Mouse (Mus musculus): ENCODE data around the gene Lins1. TPM values are rescaled to one million over a fixed set of nuclear protein-coding genes. Genes with fewer than 3 reads are reported as not detected.

The Lins1 gene
- polyA plus RNA-seq, 1 experiment from 2014 or later: 25.2 TPM

DNA sequence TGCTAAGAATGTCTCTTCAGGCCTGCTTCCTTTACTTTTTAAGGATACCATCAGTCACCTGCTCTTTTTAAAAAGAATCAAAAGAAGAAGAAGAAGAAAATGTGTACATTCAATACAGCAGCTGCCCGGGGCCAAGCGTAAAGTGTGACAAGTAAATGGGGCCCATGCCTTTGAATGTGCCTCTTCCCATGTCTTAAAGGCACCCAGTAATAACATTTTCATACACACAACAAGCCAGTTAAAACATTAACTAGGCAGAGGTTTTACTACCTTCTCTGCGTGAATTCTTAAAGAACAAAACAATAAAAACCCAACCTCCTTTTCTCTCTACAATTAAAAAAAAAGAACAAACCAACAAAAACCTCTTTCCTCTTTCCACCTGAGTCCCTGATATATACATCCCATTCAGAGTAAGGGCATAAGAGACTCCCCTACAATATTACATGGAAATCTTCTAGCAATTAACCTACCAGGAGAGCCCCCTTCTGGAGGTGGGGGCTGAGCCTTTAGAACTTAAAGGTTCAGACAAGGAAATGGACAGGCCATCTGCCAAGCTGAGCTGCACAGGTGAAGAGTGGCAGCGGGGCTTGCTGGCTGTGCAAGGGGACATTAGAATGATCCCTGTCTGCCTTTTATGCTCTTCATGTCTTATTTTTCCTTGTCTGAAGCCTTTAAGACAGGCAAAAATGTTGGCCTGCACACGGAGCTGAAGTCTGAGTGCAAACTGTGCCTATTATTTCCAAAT is 7.4 kb upstream of the Lins1 start:
- H3K27ac ChIP-seq: no peak overlapping the region
- H3K36me3 ChIP-seq (replicated peaks): peaks cover 48% of the 10 kb centered on the region
- H3K27me3 ChIP-seq: no peaks in the 10 kb centered on the region
- H3K9ac ChIP-seq: no peak overlapping the region
- H3K9me3 ChIP-seq: no peaks in the 10 kb centered on the region
- ATAC-seq (ENCODE audit: low FRiP score): no peak
- no peak overlapping the region for H3K4me2 ChIP-seq
- no peak overlapping the region for H3K4me3 ChIP-seq (replicated peaks)
- WGBS: 91% methylated on average over 5 of the region's 5 CpGs
- H3K4me1 ChIP-seq: no peaks in the 10 kb centered on the region; the same call in 1 of the 2 replicates

DNA sequence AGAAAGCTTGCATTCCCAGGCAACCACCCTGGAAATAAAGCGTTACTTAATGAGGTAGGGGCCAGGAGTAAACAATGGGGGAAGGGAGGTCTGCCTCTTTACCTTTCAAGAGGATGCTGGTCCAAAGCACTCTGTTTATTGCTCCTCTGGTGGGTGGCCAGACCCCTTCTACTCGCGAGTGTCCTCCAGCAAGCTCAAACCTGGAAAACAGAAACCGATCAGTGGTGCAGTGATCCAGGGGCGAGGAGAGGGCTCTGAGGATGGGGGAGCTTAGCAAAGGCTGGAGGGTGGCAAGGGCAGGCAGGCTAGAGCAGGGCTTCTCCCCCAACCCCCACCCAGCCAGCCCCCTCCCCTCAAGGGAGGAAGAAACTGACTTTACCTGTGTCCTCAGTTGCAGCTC is 968 bp upstream of the Lins1 start:
- Histone ChIP-seq H3K36me3 (replicated peaks) (no peaks in the 10 kb centered on the region), H3K9me3 (no peaks in the 10 kb centered on the region), H3K9ac (peak overlapping the region; percentile 78), H3K27me3 (no peaks in the 10 kb centered on the region), H3K4me3 (replicated peaks) (peak overlapping the region; percentile 77), H3K27ac (no peak overlapping the region), H3K4me2 (peak overlapping the region; percentile 97), H3K4me1 (peaks cover 12% of the 10 kb centered on the region)
- 1% methylated on average over 5 of the region's 5 CpGs for WGBS
- no peak for ATAC-seq (ENCODE audit: low FRiP score)

DNA sequence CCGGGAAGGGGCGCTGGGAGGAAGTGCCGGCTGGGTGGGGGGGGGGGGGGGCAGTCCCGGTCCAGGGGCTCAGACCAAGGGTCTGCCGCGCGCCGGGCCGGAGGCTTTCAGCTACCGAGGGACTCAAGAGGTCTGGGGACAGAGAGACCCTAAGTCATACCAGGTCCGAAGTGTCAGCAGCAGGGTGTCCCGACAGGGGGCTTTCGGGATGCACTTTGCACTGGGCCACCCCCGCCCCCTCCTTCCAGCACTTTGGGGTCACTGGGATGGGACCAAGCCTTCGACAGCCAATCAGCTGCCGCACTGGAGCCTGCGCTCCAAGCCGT is 432 bp upstream of the Lins1 start, which contains the start of gene Asb7:
Asb7 (minus strand) TSS at position 303 of the 326 bp plus-strand sequence.
- Histone ChIP-seq H3K36me3 (replicated peaks) (no peaks in the 10 kb centered on the region), H3K27me3 (no peaks in the 10 kb centered on the region), H3K4me3 (replicated peaks) (peak within 1 kb of the TSS; percentile 77), H3K9ac (peak within 1 kb of the TSS; percentile 78), H3K27ac (peak within 1 kb of the TSS; percentile 93), H3K9me3 (no peaks in the 10 kb centered on the region), H3K4me2 (peak within 1 kb of the TSS; percentile 97), H3K4me1 (peaks cover 12% of the 10 kb centered on the region)
- WGBS: 0% methylated on average over 16 of the region's 18 CpGs
- ATAC-seq (ENCODE audit: low FRiP score): no peak

DNA sequence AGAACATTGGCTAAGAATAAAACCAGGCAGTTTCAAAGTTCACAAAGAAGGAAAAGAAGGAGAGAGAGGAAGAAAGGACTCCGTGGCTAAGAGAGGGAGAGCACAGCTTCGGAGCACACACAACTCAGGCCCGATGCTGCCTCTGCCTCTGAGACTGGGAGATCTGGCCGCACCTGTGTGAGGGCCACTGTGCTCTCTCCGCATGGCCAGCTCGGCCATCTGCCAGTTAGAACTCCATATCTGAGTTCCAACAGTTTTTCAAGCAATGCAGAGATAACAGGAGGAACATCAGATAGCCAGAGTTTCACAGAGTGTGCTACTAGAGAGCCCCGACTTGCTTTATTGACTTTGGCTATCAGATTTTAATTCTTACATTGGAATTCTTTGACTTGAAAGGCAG is 4.8 kb downstream of the Lins1 start:
- Histone ChIP-seq H3K36me3 (replicated peaks) (peaks cover 6% of the 10 kb centered on the region; the same call in 1 of the 2 replicates), H3K4me2 (no peak overlapping the region), H3K27me3 (no peaks in the 10 kb centered on the region), H3K27ac (no peak overlapping the region), H3K9me3 (no peaks in the 10 kb centered on the region), H3K4me3 (replicated peaks) (no peak overlapping the region), H3K4me1 (peaks cover 4% of the 10 kb centered on the region), H3K9ac (no peak overlapping the region)
- ATAC-seq (ENCODE audit: low FRiP score): no peak
- WGBS: 83% methylated on average over 7 of the region's 7 CpGs

DNA sequence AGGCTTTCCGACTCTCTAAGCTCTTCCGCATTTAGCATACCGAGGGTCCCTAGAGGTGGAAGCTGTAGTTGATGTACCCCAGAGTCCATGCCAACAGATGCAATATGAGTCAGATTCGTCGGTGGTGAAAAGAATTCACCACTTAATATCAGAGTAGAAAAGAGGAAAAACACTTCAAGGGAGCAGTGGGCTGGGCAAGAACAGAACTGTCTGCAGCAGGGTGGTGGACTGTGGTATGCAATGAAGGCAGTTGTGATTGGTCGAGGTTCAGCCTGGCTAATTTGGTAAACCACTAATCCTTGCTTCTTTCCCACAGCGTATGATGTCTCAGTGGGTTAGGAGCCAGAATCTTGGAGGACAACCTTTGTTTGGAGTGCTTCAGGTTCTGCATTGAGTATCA is 13.0 kb downstream of the Lins1 start:
- H3K36me3 ChIP-seq (replicated peaks): peaks cover 18% of the 10 kb centered on the region
- 93% methylated on average over 7 of the region's 7 CpGs for WGBS

DNA sequence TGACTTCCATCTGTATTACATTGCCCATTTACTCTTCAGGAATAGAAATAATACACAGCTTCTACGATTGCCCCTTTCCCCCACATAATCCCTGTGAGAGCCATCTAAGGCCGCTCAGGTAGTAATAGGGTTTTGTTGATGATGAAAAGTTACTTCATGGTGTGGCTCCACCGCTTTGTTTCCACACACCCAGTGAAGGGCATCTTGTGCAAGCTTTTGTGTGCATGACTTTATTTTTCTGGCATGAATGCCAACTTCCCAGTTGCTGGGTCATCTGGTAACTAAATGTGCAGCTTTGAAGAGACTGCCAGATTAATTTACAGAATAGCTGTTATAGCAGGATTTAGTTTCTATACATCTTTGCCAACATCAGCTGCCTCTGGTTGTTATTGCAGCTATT is 14.9 kb downstream of the Lins1 start:
- Histone ChIP-seq H3K9me3 (no peaks in the 10 kb centered on the region), H3K4me1 (no peaks in the 10 kb centered on the region), H3K4me2 (no peak overlapping the region), H3K27ac (no peak overlapping the region), H3K9ac (no peak overlapping the region), H3K4me3 (replicated peaks) (no peak overlapping the region), H3K27me3 (no peaks in the 10 kb centered on the region), H3K36me3 (replicated peaks) (peaks cover 22% of the 10 kb centered on the region)
- 94% methylated on average over 3 of the region's 3 CpGs for WGBS
- ATAC-seq (ENCODE audit: low FRiP score): no peak

More for the DNA sequence above, 13.0 kb downstream of the Lins1 start:
- Histone ChIP-seq H3K4me1 (no peaks in the 10 kb centered on the region), H3K27me3 (no peaks in the 10 kb centered on the region), H3K9me3 (no peaks in the 10 kb centered on the region), H3K9ac (no peak overlapping the region), H3K4me3 (replicated peaks) (no peak overlapping the region), H3K4me2 (no peak overlapping the region), H3K27ac (no peak overlapping the region)
- no peak for ATAC-seq (ENCODE audit: low FRiP score)

DNA sequence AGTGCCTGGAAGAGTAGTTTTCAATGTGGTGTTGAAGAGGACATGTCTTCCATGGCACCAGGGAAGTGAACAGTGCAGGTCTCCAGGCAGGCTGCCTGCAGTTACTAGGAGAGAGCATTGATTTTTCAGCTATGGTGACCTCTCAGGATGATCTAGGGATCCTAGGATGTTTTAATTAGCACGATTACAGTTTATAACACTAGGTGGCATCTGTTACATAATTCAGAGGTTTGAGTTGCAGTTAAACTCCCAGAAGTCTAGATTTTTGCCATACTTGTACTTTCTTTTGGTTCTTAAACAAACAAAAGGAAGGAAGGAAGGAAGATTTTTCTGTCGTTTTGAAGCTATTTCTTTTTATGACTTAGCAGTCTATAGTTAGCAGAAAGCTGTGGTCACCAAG is 21.5 kb downstream of the Lins1 start:
- H3K36me3 ChIP-seq (replicated peaks): peaks cover 38% of the 10 kb centered on the region
- ATAC-seq (ENCODE audit: low FRiP score): no peak
- no peak overlapping the region for H3K4me3 ChIP-seq (replicated peaks)
- no peak overlapping the region for H3K27ac ChIP-seq
- H3K9ac ChIP-seq: no peak overlapping the region
- H3K27me3 ChIP-seq: no peaks in the 10 kb centered on the region
- no peaks in the 10 kb centered on the region for H3K4me1 ChIP-seq
- 57% methylated on average over 2 of the region's 2 CpGs for WGBS
- no peak overlapping the region for H3K4me2 ChIP-seq
- H3K9me3 ChIP-seq: no peaks in the 10 kb centered on the region

DNA sequence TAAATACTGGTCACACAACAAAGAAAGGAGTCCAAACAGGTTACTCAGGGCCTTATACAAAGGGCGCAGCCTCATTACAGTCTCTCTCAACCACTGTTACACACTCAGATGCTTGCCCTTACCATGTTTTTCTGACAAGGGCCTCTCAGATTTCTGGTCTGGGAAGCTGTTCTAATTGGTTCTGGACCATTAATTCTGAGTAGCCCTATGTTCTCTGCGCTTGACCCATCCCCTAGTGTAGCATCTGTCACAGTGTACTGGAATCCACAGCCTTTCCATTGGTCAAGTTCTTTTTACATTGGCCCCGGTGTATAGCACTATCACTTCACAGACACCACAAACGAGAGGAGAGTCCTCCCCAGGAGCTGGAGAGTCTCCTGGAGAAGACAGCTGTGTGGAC is 34.8 kb downstream of the Lins1 start:
- 80% methylated on average over 4 of the region's 4 CpGs for WGBS
- no peaks in the 10 kb centered on the region for H3K27me3 ChIP-seq
- no peak for ATAC-seq (ENCODE audit: low FRiP score)
- H3K27ac ChIP-seq: no peak overlapping the region
- H3K9me3 ChIP-seq: no peaks in the 10 kb centered on the region
- H3K4me2 ChIP-seq: no peak overlapping the region
- no peak overlapping the region for H3K9ac ChIP-seq
- H3K36me3 ChIP-seq (replicated peaks): peaks cover 7% of the 10 kb centered on the region; the same call in 1 of the 2 replicates
- no peak overlapping the region for H3K4me3 ChIP-seq (replicated peaks)
- H3K4me1 ChIP-seq: no peaks in the 10 kb centered on the region

DNA sequence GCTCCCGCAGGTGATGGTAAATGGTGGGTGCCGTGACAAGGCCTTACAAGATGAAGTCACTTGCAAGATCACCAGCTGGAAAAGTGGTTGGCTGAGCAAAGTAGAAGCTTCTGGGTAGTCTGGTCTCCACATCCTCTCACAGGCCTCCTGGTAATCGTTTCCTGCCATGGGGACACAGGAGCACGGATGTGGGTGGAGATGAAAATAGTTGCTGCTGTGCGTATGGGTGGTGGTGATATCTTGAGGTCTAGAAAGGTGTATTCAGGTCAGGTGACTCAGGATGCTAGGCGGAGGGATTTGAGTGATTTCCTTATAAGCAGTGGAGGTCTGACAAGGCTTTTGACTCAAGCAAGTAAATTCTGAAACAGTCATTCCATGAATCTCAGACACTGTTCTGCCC is 35.3 kb downstream of the Lins1 start:
- Histone ChIP-seq H3K9ac (no peak overlapping the region), H3K4me3 (replicated peaks) (no peak overlapping the region), H3K9me3 (no peaks in the 10 kb centered on the region), H3K4me2 (no peak overlapping the region), H3K36me3 (replicated peaks) (peaks cover 7% of the 10 kb centered on the region; the same call in 1 of the 2 replicates), H3K4me1 (no peaks in the 10 kb centered on the region), H3K27ac (no peak overlapping the region), H3K27me3 (no peaks in the 10 kb centered on the region)
- 96% methylated on average over 6 of the region's 6 CpGs for WGBS
- ATAC-seq (ENCODE audit: low FRiP score): no peak

DNA sequence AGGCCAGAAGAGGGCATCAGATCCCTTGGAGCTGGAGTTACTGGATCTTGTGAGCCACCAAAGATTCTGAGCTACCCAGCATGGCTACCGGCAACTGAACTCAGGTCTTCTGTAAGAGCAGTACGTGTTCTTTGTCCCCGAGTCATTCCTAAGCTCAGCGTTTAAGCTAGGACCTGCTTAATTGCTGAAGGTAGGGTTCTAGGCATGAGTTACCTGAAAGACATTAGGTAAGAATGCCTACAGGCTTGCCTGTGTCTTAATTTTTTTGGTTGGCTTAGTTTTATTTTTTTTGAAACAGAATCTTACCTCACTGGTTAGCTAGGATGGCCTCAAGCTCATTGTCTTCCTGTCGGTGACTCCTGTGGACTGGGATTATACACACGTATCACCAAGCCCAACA is 38.4 kb downstream of the Lins1 start:
- Histone ChIP-seq H3K4me1 (no peaks in the 10 kb centered on the region), H3K9ac (no peak overlapping the region), H3K36me3 (replicated peaks) (no peaks in the 10 kb centered on the region), H3K27me3 (no peaks in the 10 kb centered on the region), H3K27ac (no peak overlapping the region), H3K4me2 (no peak overlapping the region), H3K9me3 (no peaks in the 10 kb centered on the region), H3K4me3 (replicated peaks) (no peak overlapping the region)
- no peak for ATAC-seq (ENCODE audit: low FRiP score)
- 94% methylated on average over 6 of the region's 6 CpGs for WGBS

DNA sequence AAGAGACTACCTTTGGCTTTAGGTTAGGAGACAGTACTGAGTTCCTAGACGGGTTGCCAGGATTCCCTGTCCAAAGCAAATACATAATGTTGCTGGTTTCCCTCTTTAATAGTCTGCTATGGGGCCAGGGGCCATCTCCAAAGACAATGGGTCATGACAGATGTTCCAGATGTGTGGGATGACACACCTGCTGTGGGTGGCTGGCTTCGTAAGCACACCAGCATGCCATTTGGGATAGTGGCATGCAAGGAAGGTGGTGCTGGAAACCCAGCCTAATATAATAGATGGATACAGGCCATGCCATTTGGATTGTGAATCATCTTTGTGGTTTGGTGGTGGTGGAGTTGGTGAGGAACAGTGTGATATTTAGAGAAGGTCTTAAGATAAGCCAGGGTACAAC is 39.5 kb downstream of the Lins1 start:
- no peak overlapping the region for H3K27ac ChIP-seq
- H3K27me3 ChIP-seq: no peaks in the 10 kb centered on the region
- H3K36me3 ChIP-seq (replicated peaks): no peaks in the 10 kb centered on the region
- H3K9me3 ChIP-seq: no peaks in the 10 kb centered on the region
- no peak overlapping the region for H3K4me3 ChIP-seq (replicated peaks)
- H3K4me1 ChIP-seq: no peaks in the 10 kb centered on the region
- ATAC-seq (ENCODE audit: low FRiP score): no peak
- 90% methylated on average over 2 of the region's 2 CpGs for WGBS
- no peak overlapping the region for H3K4me2 ChIP-seq
- no peak overlapping the region for H3K9ac ChIP-seq

DNA sequence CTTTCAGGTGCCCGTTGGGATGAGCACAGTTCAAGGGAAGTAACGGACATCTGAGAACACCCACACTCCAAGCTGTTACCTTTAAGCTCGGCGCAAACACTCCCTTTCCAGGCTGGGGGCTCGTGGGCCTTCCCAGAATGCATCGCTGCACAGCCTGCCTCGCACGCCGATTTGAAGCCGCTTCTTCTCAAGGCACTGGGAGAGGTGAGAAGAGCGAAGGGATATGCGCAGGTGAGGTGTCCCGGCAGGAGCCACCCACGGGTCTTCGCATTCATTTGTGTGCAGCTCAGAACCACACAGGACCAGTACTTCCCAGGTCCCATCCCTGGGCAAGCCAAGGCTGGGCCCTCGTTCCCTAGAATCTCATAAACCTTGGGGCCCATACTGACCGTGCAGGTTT is 43.7 kb downstream of the Lins1 start:
- no peak overlapping the region for H3K9ac ChIP-seq
- no peak overlapping the region for H3K27ac ChIP-seq
- no peak for ATAC-seq (ENCODE audit: low FRiP score)
- WGBS: 95% methylated on average over 17 of the region's 17 CpGs
- H3K4me1 ChIP-seq: no peaks in the 10 kb centered on the region
- H3K9me3 ChIP-seq: no peaks in the 10 kb centered on the region
- no peak overlapping the region for H3K4me2 ChIP-seq
- H3K36me3 ChIP-seq (replicated peaks): no peaks in the 10 kb centered on the region
- H3K4me3 ChIP-seq (replicated peaks): no peak overlapping the region
- H3K27me3 ChIP-seq: no peaks in the 10 kb centered on the region

DNA sequence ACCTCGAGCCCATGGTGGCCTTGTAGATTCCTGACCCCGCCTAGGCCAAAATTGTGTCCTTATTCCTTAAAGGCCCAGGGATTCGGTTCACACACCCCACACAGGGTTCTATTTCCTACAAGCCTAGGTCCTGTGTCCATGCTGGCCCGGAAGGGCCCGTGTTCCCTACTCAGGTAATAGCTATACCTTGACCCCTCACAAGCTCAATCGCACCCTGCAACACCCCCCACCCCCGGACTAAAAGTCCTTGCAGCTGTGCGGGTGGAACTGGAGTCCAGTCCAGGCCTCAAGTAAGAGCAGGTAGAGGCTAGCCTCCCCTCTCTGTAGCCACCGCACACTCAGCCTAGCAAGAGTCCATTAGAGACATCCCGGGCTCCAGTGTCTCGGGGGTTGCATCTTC is 44.2 kb downstream of the Lins1 start:
- Histone ChIP-seq H3K4me1 (no peaks in the 10 kb centered on the region), H3K27ac (no peak overlapping the region), H3K27me3 (no peaks in the 10 kb centered on the region), H3K9me3 (no peaks in the 10 kb centered on the region), H3K4me2 (no peak overlapping the region), H3K4me3 (replicated peaks) (no peak overlapping the region), H3K36me3 (replicated peaks) (no peaks in the 10 kb centered on the region), H3K9ac (no peak overlapping the region)
- 92% methylated on average over 11 of the region's 11 CpGs for WGBS
- ATAC-seq (ENCODE audit: low FRiP score): no peak
